Mouse (Mus musculus) naive thymus-derived CD4-positive, alpha-beta T cell, adult 2 months (primary cell): ENCODE results near the gene 1520401A03Rik.
"Not testable (repeated sequence)": the region's sequence is repeated elsewhere in the genome, so short reads cannot be mapped to it uniquely, and the experiment has no call there.

Experiments used
- DNase-seq: peaks from one replicate; pipeline ENCODE4 v3.0.0-alpha.2; 2011; ENCODE audit warnings: low read depth

1520401A03Rik gene

DNA sequence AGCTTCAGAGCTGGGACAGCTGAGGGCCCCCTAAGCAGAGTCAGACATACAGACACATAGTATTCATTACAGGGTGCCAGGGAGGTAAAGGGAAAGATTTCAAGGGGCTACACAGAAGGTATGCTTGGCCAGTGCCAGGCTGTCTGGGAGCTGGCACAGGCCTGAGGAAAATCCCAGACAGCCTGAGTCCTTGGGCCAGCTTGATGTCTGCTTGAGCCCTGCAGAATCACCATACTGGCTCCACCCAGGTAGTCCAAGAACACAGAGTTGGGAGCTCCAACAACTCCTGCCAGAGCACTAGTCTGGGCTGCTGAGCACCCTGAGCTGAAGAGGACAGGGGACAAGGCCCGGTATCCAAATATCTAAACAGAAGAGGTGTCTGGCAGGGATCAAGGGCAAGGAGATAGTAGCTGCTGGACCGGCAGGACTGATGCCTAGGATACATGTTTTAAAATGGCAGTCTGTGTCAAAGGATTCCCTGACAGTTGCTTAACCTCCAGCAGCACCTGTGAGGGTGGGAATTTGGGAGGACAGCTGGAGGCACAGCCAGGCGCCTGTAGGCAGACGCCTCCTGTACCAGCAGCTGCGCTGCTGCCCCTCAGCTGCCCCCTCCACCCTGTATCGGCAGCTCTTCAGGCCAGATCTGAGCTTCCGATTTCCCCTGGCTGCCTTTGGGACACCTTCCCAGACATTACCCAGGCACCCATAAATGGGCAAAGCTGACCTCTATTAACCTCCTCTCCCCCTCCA lies at the start of gene 1520401A03Rik:
1520401A03Rik (minus strand) TSS at position 408 of the 750 bp plus-strand sequence.
- DNase-seq, result no peak

DNA sequence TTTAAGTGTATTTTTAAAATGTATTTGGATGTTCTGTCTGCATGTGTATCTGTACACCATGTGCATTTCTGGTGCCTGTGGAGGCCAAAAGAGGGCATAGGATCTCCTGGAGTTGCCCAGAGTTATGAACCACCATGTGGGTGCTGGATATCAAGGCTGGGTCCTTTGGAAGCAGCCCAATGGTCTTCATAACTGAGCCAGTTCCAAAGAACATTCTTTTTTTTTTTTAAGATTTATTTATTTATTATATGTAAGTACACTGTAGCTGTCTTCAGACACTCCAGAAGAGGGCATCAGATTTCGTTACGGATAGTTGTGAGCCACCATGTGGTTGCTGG lies 49.6 kb upstream of the 1520401A03Rik start:
- DNase-seq, result not testable (repeated sequence)

DNA sequence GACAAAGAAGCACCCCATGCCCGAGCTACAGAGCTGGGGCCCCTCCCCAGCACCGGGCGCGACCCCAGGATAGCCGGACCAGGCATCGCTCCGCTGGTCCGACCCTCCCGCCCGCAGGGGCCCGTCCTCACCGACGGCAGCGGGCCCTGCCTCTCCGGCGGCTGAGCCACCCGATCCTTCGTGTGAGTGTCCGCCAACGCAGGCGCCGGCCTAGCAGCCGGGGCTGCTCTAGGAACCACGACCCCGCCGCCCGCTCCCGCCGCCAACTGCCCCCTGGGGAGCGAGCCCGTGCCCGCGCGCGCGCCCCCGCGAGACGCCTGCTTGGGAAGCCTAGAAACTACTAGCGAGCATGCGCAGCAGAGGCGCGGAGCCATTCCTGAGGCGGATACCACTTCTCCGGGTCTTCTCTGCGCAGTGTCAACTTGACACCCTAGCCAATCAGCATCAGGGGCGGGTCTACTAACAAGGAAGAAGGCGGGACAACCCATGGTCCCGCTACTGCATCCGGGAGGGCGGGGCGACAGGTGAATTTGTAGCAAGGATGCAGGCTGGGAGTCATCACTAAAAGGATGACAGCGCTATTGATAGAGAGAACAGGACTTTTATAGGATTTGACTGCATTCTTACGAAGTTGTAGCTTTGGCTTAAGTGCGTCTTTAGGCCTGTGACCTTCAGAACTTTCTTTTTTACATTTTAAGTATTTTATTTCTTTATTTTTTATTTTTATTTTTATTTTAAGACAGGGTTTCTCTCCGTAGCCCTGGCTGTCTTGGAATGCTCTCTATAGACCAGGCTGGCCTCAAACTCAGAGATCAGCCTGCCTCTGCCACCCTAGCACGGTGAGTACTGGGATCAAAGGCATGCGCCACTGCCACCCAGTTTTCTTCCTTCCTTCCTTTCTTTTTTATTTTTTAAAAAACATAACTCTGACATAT lies 49.0 kb upstream of the 1520401A03Rik start, which contains the start of gene Flywch1:
Flywch1 (minus strand) TSS at position 319 of the 935 bp plus-strand sequence.
- peak; percentile 97 for DNase-seq

DNA sequence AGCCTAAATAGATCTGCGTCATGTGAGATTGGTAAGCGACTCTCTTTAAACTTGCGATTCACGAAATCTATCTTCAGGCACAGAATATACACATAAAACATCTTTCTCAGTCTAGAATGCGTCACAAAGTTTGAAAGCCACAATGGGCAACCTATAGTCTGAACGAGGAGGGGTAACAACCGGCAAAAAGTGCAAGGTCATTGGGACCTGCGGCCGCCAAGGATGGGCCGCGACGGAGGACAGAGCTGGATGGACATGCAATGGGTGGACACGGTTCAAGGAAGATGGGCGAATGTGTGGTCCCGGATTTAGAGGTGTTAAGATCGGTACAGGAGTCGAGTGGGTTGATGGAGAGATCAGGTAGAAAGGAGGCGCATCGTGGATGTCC lies 48.3 kb upstream of the 1520401A03Rik start:
- no peak for DNase-seq

DNA sequence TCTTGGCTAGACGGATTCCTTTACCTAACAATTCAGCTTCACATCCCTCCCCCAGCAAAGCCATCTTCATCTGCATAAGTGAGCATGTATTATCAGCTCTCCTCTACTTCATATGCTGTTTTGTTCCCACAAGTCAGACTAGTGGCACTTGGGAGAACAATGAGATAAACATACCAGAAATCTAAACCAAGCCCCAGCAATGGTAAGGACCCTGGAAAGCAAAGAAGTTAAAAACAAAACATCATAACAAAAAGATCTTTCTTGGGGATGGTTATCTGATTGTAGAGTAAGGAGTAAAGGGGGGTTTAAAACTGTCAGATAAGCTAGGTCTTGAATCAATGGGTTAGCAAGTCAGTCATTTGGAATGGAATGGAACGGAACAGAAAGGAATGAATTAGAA lies 47.9 kb upstream of the 1520401A03Rik start:
- DNase-seq, result no peak

GRCm38 (mm10) chr17:23762976-23763375 lies 40.4 kb upstream of the 1520401A03Rik start:
- no peak for DNase-seq

DNA sequence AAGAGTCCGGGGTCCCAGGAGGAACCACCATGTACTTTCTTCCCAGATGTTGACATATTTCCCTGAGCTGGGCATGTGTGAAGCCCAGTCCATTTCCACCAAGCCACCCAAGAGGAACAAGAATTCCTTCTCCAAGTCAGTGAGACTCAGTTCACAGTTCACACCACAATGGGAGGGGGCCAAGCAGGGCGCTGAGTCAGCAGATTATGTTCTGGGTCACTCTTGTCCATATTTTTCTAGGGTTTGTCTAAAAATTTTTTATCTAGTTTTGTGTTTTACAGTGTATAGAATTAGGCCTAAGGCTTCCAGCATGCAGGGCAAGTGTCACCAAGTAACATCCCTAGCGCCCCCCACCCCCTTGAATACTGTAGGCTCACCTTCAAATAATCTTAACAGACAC lies 38.6 kb upstream of the 1520401A03Rik start:
- no peak for DNase-seq

- DNase-seq, result no peak
Measured at GRCm38 (mm10) chr17:23760231-23760630, 37.6 kb upstream of the 1520401A03Rik start.

DNA sequence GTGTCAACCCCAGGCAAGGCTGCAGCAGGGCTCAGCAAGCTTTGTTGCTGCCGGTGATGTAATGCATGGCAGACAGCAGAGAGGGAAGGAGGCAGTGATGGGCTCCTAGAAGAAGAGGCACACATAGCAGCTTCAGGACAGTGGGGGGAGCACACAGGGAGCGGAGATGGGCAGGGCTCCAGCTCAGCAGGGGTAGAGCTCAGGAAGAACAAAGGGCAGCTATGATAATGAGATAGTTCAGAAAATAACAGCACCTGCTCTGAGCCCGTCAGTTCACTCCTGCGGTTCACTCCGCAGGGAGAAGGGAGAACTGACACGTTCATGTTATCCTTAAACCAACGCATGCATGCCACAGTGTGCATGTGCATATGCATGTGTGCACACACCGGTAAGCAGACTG lies 36.2 kb upstream of the 1520401A03Rik start:
- no peak for DNase-seq

GRCm38 (mm10) chr17:23757581-23757980 lies 35.0 kb upstream of the 1520401A03Rik start:
- no peak for DNase-seq

GRCm38 (mm10) chr17:23755689-23756088 lies 33.1 kb upstream of the 1520401A03Rik start:
- no peak for DNase-seq

DNA sequence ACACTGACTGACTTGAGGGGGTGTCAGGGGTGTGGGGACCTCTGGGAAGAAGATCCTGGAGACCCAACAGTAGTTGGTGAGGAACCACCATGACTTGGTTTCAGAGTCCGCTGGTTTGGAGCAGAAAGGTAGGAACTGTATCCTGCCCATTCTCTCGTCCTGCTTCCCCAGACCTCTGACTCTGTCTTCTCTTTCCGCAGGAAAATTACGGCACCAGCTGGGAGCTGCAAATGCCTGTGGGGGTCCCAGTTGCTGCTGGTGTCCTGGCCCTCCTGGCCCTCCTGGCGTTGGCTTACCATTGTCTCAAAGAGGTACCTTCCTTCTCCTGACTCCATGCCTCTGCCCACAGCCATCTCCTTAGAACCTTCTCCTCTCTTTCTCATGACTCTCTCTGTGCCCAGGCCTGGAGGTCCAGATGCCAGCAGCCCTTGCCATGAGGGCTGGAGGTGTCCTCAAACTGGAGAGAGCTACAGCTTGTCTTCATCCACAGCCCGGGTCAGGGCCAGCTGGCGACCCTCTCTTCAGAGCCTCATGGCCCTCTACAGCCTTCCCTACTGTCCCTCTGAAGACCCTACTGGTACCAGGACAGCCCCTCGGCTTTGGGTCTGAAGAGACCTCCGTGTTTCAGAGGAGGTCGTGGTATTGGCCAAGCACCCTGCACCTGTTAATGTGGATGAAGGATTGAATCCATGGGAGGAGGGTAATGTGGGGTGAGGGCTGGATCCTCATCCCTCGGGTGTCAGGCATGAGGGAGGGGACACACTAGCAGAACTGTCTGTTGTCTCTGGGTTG lies 27.0 kb upstream of the 1520401A03Rik start:
- no peak for DNase-seq

DNA sequence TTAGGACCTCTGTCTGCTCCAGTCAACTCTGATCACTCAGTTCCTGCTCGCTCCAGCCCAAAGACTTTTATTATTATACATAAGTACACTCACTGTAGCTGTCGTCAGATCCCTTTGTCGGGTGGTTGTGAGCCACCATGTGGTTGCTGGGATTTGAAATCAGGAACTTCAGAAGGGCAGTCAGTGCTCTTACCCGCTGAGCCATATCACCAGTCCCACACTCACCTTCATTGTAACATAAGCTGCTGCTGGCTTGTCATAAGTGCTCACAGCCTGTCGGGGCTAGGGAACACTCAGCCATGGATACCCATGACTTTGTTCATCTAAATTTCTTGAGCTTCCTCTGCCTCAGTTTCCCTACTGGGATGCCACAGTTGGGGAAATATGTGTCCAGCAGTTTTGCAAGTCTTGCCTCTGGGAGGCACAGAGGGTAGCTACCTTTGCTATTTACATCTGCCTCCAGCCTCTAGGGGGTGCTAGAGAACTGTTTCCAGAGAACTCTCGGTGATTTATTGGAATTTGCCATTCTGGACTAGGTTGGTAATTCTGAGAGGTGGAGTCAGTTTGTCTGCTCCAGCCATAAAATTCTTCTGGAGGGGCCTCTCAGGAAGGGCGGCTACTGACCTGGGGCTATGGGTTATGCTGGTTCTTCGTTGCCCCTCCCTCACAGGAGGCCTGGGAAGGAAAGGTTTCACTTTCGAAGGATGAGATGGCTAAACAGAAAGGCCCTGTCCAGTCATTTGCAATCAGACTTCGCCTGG lies 26.2 kb upstream of the 1520401A03Rik start:
- peak; percentile 89 for DNase-seq

GRCm38 (mm10) chr17:23748026-23748425 lies 25.4 kb upstream of the 1520401A03Rik start:
- DNase-seq, result peak; percentile 38

- no peak for DNase-seq
Measured at GRCm38 (mm10) chr17:23747471-23747870, 24.9 kb upstream of the 1520401A03Rik start.

- DNase-seq, result no peak
Measured at GRCm38 (mm10) chr17:23746767-23747166, 24.2 kb upstream of the 1520401A03Rik start.

DNA sequence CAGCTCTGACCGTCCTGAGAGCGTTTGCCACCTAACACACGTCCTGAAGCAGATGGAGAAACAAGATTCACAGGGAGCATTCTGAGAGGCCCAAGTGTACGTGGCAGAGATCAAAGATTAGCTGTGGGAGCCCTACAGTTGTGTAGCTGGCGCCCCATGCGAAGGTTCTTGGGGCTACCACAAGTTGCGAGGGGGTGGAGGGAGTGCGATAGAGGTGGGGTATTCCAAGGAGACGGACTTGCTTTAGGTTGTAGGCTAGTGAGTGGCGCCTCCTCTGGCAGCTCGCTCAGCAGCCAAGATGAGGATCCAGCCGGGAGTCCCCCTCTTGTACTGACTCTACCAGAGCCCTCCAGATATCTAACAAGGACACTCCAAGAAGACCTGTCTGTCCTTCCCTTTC lies 23.7 kb upstream of the 1520401A03Rik start:
- DNase-seq, result peak; percentile 53

DNA sequence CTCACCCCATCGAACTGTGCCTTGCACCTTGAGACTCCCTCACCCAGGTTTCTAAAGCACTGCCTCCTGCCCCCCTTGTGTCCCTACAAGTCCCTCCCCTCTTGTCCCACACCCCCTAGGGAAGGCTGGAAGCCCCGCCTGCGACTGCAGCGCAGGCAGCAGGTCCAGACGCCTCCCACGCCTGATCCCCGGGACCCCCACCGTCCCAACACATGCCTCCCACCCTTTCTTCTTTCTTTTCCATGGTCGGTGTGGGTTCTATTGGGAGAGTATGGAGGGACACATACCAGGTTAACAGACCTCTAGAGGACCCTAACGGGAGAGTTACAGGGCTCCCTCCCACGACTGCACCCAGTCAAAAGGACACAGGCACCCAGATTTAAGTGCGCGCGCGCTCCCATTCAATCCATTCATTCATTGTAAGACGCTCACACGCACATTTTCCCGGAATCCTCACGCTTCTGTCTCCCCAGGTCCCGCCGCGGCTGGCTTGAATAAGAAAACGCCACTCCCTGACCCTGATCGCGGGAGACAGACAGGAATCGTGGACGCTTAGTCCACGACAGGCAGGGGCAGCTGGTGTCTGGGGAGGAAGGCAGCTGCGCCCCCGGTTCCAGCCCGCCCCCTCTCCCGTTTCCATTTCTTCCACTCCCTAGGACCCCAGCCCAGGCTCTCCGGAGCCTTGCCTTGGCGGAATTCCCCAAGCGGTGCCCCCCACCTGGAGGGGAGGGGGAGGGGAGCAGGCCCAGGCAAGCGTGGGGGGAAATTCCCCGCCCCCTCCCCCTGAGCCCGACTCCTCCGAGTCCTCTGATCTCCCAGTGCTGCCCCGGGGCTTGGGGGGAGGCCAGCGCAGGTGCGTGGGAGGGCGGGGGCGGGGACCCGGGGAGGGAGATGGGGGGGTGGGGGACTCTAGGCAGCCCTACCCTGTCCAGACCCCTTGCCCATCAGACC lies 23.0 kb upstream of the 1520401A03Rik start, which contains the start of gene Kremen2:
Kremen2 (minus strand) TSS at position 533 of the 951 bp plus-strand sequence.
- peak; percentile 47 for DNase-seq

DNA sequence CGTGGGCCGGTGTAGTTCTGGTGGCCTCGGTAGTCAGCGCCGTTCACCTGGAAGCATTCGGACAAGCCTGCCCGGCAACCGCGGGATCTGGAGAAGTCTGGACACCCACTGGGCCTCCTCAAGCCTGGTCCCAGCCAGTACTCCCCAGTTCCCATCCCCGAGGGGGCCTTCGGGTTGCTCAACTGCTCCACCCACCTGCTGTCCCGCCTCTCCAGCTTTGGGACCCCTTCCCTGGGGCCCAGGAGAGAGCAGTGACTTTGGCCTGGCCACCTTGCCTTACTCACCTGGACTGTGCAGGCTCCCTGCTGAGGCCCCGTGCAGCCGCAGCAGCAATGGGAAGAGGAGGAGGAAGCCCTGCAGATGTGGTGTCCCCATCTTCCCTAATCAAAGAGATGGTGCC lies 22.1 kb upstream of the 1520401A03Rik start:
- peak; percentile 25 for DNase-seq

GRCm38 (mm10) chr17:23744076-23744475 lies 21.5 kb upstream of the 1520401A03Rik start:
- peak; percentile 23 for DNase-seq
